Mouse (Mus musculus): ENCODE results near the gene Rmnd5a.
"Not testable (repeated sequence)": the region's sequence is repeated elsewhere in the genome, so short reads cannot be mapped to it uniquely, and the experiment has no call there.

DNA sequence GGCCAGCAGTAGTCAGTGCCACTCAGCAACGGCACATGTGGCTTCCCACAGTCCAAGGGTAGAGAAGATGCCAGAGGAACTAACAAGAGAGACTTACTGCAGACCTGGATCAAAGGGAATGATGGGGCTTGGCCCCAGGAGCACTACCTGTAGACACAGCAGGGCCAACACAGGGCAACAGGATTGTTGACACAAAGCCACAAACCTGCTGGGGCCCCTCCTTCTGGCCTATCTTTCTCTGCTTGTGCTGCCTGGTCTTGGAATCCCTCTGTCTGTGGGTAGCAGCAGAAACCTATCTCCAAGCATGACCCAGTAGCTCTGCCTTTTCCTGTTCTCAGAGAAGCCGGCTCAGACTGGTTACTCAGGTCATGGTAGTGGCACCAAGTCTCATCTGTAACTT, 39.2 kb upstream of the Rmnd5a start:
- not testable (repeated sequence) for TF ChIP-seq CHD2 (IDR thresholded peaks at IDR 0.05; ENCODE audit: low read depth, low read length); HCFC1 (IDR thresholded peaks at IDR 0.05; ENCODE audit: borderline replicate concordance, insufficient read depth, low read length); MAFK (IDR thresholded peaks at IDR 0.05; ENCODE audit: insufficient read depth, low read depth, low read length)
